Mouse (Mus musculus): ENCODE results near the gene Rpp40.

Gene Rpp40

DNA sequence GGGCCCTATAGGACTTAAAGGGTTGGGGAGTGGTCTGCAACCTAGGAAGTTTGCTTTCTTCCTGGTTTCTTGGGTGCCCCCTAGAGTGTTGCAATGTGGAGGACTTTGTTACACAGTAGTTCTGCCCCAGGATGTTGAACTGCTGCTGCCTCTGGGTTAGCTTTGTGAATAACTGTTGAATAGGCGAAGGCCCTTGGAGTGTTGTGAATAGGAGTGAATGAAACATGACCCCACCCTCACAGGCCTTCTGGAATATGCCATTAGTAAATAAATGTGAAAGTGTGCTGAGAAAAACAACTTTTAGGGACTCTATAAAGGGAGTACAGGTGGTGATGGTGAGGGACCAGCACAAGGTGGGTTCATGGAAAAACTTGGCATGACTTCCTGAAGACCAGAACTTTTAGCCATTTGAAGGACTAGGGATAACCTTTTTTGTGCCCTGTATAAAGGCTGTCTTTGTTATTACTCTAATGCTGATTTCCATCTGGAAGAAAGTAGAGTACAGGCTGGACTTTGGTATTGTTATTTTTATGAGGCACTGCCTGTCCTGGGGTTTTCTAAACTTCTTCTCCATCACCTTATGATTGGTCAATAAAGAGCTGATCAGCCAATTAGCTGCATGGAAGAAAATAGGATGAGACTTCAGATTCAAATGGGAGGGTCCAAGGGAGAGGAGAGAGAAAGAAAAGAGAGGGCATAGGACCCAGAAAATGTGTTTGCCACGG lies 53.1 kb downstream of the Rpp40 start:
- in situ Hi-C loops (cut with MboI, MseI) = no loop called here

DNA sequence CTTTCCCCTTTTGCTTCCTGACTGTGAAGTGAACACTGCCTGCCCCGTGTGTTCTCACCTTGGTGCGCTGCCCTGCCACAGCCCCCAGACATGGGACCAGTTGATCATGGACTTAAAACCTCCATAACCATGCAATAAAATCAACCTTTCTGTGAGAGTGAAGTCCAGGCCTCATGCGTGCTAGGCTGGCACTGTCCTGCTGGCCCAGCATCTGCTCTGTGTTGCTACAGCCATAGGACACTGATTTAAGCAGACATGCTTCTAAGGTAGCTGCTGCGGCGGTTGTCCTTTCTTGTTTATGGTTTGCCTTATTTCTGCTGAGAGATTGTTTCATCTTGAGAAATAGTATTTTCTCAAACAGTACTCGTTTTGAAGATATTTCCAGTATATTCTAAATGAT lies 54.6 kb downstream of the Rpp40 start:
- in situ Hi-C loops (cut with MboI, MseI) = no loop called here

DNA sequence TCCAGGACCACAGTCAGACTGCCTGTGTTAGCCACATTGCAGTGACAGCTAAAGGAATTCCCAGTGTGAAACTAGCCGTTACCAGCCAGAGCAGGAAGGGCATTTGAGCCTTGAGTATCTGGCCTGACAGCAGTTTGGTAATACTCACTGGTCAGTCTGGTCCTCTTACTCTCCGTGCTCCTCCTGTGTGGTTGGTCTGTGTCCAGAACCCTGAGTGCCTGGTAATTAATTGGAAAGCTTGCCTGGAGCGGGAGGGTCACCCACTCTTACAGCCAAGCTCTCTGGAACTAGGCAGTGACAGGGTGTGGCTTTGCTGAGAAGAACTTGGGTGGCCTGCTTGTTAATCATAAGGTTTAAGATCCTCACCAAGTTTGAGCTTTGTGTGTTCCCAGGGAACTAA lies 57.5 kb downstream of the Rpp40 start:
- in situ Hi-C loops (cut with MboI, MseI) = no loop called here

DNA sequence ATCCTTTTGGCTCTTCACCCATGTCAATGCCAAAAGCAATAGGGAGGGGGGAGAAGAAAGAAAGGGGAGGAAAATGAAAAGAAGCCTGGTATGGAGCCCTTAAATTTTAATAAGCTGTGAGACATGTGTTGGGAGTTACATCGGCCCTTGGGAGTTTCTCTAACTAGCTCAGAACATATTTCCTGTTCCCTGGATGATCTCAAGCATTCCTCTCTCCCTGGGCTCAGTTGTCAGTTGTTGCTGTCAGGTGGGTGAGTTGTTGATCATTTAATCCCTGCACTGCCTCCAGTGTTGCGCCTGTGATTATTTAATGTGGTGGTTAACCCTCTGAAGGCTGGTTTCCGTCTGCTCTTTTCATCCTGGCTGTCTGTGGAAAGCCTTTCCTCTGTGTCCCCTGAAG lies 60.9 kb downstream of the Rpp40 start:
- in situ Hi-C loops (cut with MboI, MseI) = no loop called here

Measured in T-helper 1 cell (primary cell).